Mouse (Mus musculus) myocyte (in vitro differentiated cells): ENCODE data around the gene Herc3.

Experiments used
- CEBPB ChIP-seq: IDR thresholded peaks from 2 replicates; pipeline ENCODE4 v1.6.1; 2011; ENCODE audit warnings: mild to moderate bottlenecking, moderate library complexity; ENCODE audit not compliant: poor library complexity, insufficient read depth, severe bottlenecking
- E2F4 ChIP-seq: IDR thresholded peaks from one replicate; pipeline ENCODE4 v1.6.1; 2011; ENCODE audit warnings: mild to moderate bottlenecking, control low read depth, moderate library complexity; ENCODE audit not compliant: insufficient read depth
- MAX ChIP-seq: IDR thresholded peaks from one replicate; pipeline ENCODE4 v1.6.1; 2011; ENCODE audit warnings: low read depth, mild to moderate bottlenecking, control low read depth
- MYOD1 ChIP-seq, 3 experiments: IDR thresholded peaks; one replicate each; pipeline ENCODE4 v1.6.1; 2011; ENCODE audit warnings: control low read depth in 2 of 3, low read depth in 2 of 3, mild to moderate bottlenecking in 2 of 3, moderate library complexity in 1 of 3; ENCODE audit not compliant: insufficient read length in 2 of 3, control insufficient read depth in 1 of 3
- MYOG ChIP-seq, 3 experiments: IDR thresholded peaks; one replicate each; pipeline ENCODE4 v1.6.1; 2011; ENCODE audit warnings: control low read depth in 2 of 3, low read depth in 2 of 3, mild to moderate bottlenecking in 2 of 3; ENCODE audit not compliant: insufficient read length in 2 of 3, control insufficient read depth in 1 of 3, insufficient read depth in 1 of 3
- POLR2A ChIP-seq: IDR thresholded peaks from one replicate; pipeline ENCODE4 v1.6.1; 2011; ENCODE audit warnings: low read depth, mild to moderate bottlenecking, control low read depth, moderate library complexity; ENCODE audit not compliant: insufficient read length
- POLR2AphosphoS2 ChIP-seq: IDR thresholded peaks from one replicate; pipeline ENCODE4 v1.6.1; 2011; ENCODE audit warnings: low read depth, control low read depth; ENCODE audit not compliant: insufficient read length
- REST ChIP-seq: IDR thresholded peaks from one replicate; pipeline ENCODE4 v1.6.1; 2011; ENCODE audit warnings: mild to moderate bottlenecking, control low read depth, moderate library complexity; ENCODE audit not compliant: insufficient read depth, insufficient read length
- SRF ChIP-seq: IDR thresholded peaks from one replicate; pipeline ENCODE4 v1.6.1; 2011; ENCODE audit warnings: low read depth; ENCODE audit not compliant: control insufficient read depth, insufficient read length
- TCF12 ChIP-seq: IDR thresholded peaks from one replicate; pipeline ENCODE4 v1.6.1; 2011; ENCODE audit warnings: mild to moderate bottlenecking, control low read depth; ENCODE audit not compliant: poor library complexity, insufficient read depth, severe bottlenecking
- TCF3 ChIP-seq: IDR thresholded peaks from one replicate; pipeline ENCODE4 v1.6.1; 2011; ENCODE audit warnings: low read depth, control low read depth; ENCODE audit not compliant: insufficient read length
- USF1 ChIP-seq: IDR thresholded peaks from one replicate; pipeline ENCODE4 v1.6.1; 2011; ENCODE audit warnings: low read depth, mild to moderate bottlenecking, control low read depth, moderate library complexity

GRCm38 (mm10) chr6:58900536-58900935 lies 69.3 kb downstream of the Herc3 start:
- TF ChIP-seq E2F4 (no peak), POLR2A (no peak), USF1 (no peak), TCF12 (no peak), MAX (no peak), MYOD1 (IDR thresholded peaks at IDR 0.05; ENCODE audit: control insufficient read depth in 1 of 3, insufficient read length in 2 of 3, low read depth in 2 of 3) (no peak), TCF3 (no peak), SRF (no peak), CEBPB (no peak), POLR2AphosphoS2 (no peak), MYOG (IDR thresholded peaks at IDR 0.05; ENCODE audit: control insufficient read depth in 1 of 3, insufficient read depth in 1 of 3, insufficient read length in 2 of 3, low read depth in 2 of 3) (no peak), REST (no peak)
